Mouse (Mus musculus) cerebellum, postnatal 4 days (tissue): ENCODE data around the gene Zfp296.

Experiments used
- DNase-seq, 2 experiments: peaks; one replicate each; pipeline ENCODE4 v3.0.0; 2022; ENCODE audit warnings: low spot score in 2 of 2, mixed read lengths in 1 of 2

Gene Zfp296

DNA sequence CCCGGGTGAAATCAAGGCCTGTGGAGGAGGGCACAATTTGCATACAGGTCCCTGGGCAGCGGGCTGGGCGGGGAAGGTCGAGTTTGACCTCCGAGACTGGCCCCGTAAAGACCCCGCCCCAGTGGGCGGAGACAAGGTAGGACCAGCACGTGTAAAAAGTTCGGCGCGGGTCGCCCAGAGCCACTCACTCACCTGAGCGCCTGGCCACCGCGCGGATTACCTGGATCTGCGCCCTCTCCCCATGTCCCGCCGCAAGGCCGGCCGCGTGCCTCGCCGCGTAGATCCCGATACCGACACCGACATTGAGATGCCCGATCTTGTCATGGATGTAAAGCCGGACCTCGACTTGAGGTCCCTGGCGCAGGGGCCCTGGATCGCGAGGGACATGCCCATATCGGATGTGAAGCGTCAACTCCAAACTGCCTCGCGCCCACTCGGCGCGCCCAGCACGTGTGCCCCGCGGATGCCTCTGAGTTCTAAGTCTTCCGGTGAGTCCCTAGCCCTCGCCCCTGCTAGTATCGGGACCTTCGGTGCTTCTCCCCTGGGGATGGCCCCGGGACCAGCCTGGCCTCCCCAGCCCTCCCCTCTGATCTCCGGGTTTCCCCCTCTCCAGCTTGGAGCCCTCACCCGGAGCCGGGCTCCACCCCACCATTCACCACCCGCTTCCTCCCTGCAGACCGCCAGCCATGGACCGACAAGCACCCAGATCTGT lies at the start of gene Zfp296, which contains the start of gene Gemin7:
Zfp296 (plus strand) TSS at position 147 of the 712 bp plus-strand sequence.
Gemin7 (minus strand) TSS at position 455 of the 712 bp plus-strand sequence.
- no peak for DNase-seq

- DNase-seq, result no peak
Observed at GRCm38 (mm10) chr7:19531077-19531476, 46.0 kb upstream of the Zfp296 start.

DNA sequence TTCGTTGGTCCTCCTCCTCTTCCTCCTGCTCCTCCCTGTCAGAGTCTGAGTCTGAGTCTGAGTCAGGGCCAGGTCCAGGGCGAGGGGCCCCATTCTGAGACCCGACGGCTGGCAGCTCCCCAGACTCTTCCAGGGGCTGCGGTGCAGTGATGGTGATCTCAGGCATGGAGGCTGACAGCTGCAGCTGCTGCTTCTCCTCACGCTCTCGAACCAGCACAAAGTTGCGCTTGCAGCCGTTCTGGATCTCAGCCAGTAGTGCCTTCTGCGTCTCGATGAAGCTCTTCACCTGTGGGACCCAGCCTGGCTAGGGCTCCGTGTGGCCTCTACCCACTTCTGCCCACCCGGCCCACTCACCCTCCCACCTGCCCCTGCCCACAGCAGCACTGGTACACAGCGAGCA lies 44.8 kb upstream of the Zfp296 start:
- DNase-seq, result no peak

GRCm38 (mm10) chr7:19534676-19535075 lies 42.4 kb upstream of the Zfp296 start:
- DNase-seq, result no peak

DNA sequence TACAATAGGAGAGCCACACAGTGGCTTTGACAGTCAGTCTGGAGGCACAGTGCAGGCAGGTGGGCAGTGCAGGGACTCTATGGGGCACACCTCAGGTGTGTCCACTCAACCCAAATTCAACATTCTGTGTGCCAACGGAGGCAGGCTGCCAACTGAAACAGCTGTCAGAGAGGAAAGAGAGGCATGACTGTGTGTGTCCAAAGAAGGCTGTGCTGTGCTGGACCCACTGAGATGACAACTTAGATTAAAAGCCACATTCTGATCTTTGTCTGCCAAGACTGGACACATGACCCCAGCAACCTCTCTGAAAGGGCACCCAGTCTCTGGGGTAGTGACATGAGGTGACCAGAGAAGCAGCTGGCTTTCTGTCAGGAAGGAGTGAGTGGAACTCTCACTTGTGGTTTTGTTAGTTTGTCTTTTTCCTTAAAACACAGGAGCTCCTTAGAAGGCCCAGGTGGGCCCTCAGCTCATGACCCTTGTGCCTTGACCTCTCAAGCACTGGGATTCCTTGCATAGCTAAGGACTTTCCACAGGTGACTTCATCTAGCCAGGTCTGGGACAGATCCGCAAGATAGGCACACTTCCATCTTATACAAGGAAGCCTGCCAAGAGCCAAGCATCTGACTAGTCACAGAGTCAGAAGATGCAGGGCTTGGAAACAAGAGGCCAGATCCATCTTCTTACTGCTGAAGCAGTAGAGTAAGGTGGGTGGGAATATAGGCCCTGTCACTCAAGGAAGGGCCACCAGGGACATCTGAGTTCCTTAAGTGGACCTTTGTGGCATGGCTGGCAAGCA lies 36.1 kb upstream of the Zfp296 start:
- DNase-seq, result no peak

DNA sequence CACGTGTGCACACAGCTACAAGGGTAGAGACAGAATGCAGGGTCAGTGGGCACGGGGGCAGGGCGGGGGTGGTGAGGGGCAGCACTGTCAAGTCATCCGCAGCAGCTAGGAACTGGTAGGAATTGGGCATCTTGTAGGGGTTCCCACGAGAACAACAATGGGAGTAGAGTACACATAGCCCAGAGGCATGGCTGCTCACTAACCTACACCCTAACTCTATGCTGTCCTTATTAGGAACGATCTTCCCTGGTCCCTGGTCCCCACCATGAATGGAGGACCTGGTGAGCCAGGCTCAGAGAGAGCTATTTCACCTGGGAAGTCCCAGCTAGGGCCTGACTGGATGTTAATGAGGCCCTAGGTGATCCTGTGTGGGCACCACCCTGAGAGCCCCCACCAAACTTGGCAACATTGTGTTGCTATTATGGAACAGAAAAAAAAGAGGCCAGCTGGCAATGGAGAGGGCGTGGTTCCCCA lies 35.4 kb upstream of the Zfp296 start:
- DNase-seq, result no peak

DNA sequence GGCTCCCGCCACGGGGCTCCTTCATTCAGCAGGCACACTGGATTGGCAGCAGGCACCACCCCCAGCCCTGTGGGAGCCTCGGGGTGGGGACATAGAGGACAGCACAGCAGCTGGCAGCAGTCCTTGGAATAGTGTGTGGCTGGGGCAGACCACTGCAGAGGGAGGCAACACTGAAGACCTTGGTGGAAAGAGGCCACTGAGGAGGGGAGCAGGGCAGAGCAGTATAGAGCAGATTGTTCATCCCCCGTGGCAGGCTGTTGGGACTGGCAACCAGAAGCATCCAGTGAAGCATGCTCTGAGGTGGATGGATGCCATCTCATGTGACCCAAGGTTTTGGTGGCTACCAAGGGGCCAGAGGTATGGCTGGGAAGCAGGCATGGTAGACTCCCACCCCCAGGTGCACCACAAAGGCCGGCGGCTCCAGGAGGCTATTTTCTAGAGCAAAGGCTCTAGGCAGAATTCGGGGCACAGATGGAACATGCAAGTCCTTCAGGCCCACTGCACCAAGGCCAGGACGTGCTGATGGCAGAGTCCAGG lies 34.9 kb upstream of the Zfp296 start:
- DNase-seq, result peak in 1 of 2 experiments; percentile 66

- DNase-seq, result no peak
Observed at GRCm38 (mm10) chr7:19543584-19543983, 33.5 kb upstream of the Zfp296 start.

- DNase-seq, result no peak
Observed at GRCm38 (mm10) chr7:19546007-19546406, 31.1 kb upstream of the Zfp296 start.

- DNase-seq, result no peak
Observed at GRCm38 (mm10) chr7:19547344-19547969, 29.6 kb upstream of the Zfp296 start.

DNA sequence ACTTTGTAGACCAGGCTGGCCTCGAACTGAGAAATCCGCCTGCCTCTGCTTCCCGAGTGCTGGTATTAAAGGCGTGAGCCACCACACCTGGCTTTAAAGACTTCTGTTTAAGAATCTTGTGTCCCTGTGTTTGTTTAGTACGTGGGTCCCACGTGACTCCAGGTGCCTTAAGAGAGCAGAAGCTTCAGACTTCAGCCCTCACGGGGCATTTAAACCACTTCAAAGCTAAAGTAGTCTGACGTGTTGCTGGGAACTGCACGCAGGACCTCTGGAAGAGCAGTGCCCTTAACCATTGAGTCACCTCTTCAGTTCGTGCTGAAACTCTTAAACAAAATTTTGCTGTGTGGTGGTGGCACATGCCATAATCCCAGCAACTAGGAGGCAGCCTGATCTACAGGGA lies 27.7 kb upstream of the Zfp296 start:
- DNase-seq, result no peak

DNA sequence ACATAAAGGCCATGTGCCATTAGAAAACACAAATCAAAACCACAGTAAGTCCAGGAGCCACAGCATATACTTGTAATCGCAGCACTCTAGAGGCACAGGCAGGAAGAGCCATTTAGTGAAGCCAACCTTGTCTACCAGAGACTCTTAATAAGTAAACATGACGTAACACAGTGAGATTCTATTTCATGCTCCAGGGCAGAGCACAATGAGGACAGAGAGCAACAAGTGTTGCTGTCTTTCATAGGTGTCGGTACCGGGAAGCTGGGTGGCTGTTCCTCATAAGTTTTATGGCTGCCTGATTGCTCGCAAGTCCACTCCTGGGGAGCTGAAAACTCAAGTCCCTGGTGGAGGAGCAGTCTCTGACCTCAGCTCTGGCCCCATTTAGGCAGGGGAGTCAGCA lies 25.5 kb upstream of the Zfp296 start:
- no peak for DNase-seq

GRCm38 (mm10) chr7:19552443-19552842 lies 24.6 kb upstream of the Zfp296 start:
- DNase-seq, result no peak

GRCm38 (mm10) chr7:19554168-19554567 lies 22.9 kb upstream of the Zfp296 start:
- no peak for DNase-seq

GRCm38 (mm10) chr7:19557086-19557485 lies 20.0 kb upstream of the Zfp296 start:
- DNase-seq, result no peak

DNA sequence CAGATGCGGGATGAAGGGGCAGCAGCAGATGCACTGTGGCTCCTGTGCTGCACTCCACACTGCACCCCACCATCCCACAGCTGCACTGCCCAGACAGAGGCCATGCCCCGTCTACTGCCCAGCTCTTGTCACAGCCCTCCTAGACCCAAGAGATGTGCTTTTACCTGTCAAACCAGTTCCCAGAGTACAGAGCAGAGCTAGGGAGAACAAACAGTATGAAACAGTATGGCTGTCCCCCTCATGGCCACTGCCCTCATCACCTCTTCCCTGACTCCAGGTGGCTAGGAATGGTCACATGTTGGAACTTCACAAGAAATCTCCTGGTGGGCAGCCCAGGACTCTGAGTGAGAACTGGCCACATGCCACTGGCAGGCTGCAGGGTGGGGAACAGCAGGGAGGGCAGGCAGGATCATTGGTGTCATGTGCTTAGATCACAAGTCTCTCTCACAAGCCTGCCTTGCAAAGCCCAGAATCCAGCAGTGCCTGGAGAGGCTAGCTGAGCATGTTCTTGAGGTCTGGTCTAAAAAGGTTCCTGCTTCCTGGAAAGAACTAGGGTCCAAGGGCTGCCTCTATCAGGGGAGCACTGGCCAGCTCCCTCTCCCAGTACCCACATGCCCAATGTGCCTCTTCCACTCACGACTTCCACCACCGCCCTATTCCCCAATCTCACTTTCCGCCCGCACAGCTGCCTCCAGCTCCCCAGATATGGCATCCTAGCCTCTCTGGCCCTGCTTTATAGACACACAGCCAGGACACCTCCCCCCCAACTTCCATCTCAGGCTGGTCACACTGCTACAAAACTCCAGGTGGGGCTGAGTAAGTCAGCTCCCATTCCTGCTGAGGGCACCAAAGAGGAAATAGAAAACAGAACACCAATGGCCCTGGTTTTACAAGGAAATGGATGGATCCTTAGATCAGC lies 18.8 kb upstream of the Zfp296 start:
- no peak for DNase-seq

DNA sequence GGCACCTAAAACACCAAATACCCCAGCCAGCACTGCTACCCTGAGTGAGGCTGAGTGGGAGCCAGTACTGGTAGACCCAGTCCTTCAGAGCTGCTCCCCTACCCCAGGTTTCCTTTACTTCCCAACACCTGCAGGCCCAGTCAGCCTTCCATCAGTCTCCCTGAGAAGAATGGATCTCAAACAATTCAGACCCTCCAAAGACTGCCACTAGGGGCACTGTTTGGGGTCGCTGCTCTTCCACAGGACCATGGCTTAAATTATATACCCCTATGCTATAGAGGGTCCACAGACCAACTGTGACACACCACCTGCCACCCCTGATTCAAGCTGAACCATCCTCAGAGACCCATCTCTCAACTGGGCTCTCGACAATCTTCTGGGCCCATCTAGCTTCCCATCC lies 18.1 kb upstream of the Zfp296 start:
- DNase-seq, result no peak

DNA sequence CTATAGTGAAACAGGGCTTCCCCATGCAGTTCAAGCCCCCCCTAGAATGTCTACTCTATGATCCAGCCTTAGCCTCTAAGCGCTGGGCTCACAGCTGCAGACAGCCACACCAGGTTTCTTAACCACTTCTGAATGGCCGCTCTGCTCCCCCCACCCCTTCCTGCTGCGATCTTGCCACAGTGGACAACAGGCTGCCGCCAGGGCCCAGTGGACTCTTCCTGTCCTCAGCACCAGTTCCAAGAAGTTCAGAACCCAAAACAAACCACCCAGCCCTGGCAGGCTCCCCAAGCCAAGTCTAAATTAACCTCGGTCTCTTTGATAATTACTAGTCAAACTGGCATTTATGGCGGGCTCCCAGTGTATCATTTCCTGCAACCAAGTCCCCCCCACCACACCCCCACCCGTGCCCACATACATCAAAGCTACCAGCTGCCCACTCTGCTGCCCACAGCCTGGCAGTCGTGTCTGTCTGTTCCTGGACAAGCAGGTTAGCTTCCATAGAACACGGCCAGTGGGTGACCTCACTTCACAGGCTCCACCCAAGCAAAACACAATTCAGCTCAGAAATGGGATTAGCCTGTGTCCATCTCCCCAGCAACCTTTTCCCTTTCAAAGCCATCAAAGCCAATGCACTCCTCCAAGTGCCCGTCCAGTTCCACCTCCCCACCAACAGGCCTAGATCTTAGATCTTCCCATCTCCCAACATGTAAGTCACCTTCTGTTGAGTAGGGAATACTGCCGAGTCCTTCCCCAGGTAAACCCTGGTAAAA lies 16.4 kb upstream of the Zfp296 start:
- no peak for DNase-seq

DNA sequence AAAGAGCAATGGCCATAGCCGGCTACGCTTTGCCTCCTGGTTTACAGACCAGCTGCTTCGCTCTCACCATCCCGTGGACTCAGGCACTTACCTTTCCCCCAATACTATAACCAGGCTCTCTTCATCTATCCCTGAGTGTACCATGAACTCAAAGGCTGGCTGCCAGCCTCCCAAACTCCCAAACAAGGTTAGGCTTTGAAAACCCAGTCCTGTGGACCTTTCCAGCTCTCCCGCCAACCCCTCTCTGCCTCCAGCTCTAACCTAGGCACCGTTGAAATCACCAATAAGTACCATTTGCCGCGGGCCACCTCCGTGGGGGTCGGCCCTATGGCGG lies 15.7 kb upstream of the Zfp296 start:
- DNase-seq, result no peak
